24 mouse cellular contexts compared by ENCODE assay signal in the genomic region with DNA sequence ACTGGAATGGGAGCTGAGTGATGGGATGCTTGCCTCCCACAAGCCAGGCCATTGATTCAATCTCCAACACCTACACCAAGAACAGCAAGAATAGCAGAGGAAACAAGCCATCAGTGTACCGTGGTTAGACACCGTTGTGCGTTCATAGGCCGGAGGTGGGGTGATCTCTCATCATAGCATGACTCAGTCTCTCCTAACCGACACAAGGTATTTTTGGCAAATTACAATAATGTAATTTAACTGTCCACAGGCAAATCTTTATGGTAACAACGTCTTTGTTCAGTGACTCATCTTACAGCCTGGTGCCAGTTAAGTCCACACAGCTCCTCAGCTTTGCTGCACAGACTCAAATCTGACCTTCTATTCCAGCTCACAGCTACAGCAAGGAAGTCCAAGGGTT. TPM values are rescaled to one million over a fixed set of nuclear protein-coding genes. Genes with fewer than 3 reads are reported as not detected.
A peak's percentile ranks its signal among the peaks of the same experiment; 100 is the strongest.
DNase-seq lines count a peak whose midpoint lies in the region; ATAC-seq and TF ChIP-seq lines count a peak whose summit lies in the region.
"Had no signal": no experiment of that assay in that cellular context is flagged by ENCODE, and none has a peak within 500 bp of the region (broad histone marks: within the 10 kb centered on the region; RNA-seq: fewer than 3 reads in every experiment).

No protein-coding gene starts in this region.

- DNase-seq in 3134 (ENCODE audit: extremely low read depth, insufficient read length, low spot score), result peak; percentile 71
- DNase-seq in CD4-positive helper T cell, adult 2 months (ENCODE audit: low read depth, low spot score), result peak; percentile 62
- DNase-seq in Patski (ENCODE audit: low read depth, low spot score), result no peak
- DNase-seq in gastrocnemius, postnatal 25 days, result no peak
- DNase-seq in adrenal gland, adult 18-20 months (ENCODE audit: low spot score in 2 of 2), result no peak
- DNase-seq: adrenal gland, postnatal 25 days; cerebellum, adult 9-10 months; heart, adult 11 months; kidney, adult 2 months; kidney, postnatal 14 days; liver; lung, postnatal 36 days had no signal

- H3K9ac ChIP-seq in hindbrain, embryonic 16.5 days (ENCODE audit: low read depth, low read length), result no peak overlapping the region
- H3K9ac ChIP-seq: liver, embryonic 15.5 days; lung, embryonic 15.5 days; midbrain, embryonic 15.5 days had no signal

- WGBS in hindbrain, embryonic 16.5 days, result 95% methylated on average over 6 of the region's 6 CpGs

- no peak overlapping the region for H3K4me3 ChIP-seq in hindbrain, embryonic 16.5 days (ENCODE audit: low read length)
- H3K4me3 ChIP-seq: embryonic facial prominence, embryonic 10.5 days; hindbrain, embryonic 10.5 days; layer of hippocampus, adult 2 months; limb, embryonic 10.5 days; liver, embryonic 15.5 days; lung, embryonic 15.5 days; midbrain, embryonic 15.5 days had no signal

- in situ Hi-C loops in Patski (cut with MboI; ENCODE audit: low pct_unique_long_range_greater_than_20kb), result no loop called here

- peak; percentile 35 for ATAC-seq in Patski
- peak; percentile 69 for ATAC-seq in inflammation-experienced regulatory T-cells, adult 6 months
- ATAC-seq in hindbrain, embryonic 16.5 days, result no peak
- ATAC-seq: hindbrain, postnatal 0 days; midbrain, embryonic 15.5 days had no signal

- H3K27ac ChIP-seq in hindbrain, embryonic 16.5 days (ENCODE audit: low read depth, low read length), result no peak overlapping the region
- H3K27ac ChIP-seq: embryonic facial prominence, embryonic 10.5 days; hindbrain, embryonic 10.5 days; hindbrain, postnatal 0 days; layer of hippocampus, adult 2 months; limb, embryonic 10.5 days; liver, embryonic 15.5 days; lung, embryonic 15.5 days; midbrain, embryonic 15.5 days had no signal

- no peak for TF ChIP-seq CTCF in Patski (IDR thresholded peaks at IDR 0.05)

- no peaks in the 10 kb centered on the region for H3K4me1 ChIP-seq in hindbrain, embryonic 16.5 days (ENCODE audit: control insufficient read depth, insufficient read depth, low read depth, low read length)
- H3K4me1 ChIP-seq: liver, embryonic 15.5 days; midbrain, embryonic 15.5 days had no signal

- no peaks in the 10 kb centered on the region for H3K9me3 ChIP-seq in hindbrain, embryonic 16.5 days (ENCODE audit: control insufficient read depth, low read length)
- H3K9me3 ChIP-seq: embryonic facial prominence, embryonic 10.5 days; G1E; hindbrain, embryonic 10.5 days; limb, embryonic 10.5 days; liver, embryonic 15.5 days; lung, embryonic 15.5 days; midbrain, embryonic 15.5 days had no signal

- H3K4me2 ChIP-seq in hindbrain, embryonic 16.5 days (ENCODE audit: low read length), result no peak overlapping the region
- H3K4me2 ChIP-seq: heart, embryonic 11.5 days; liver, embryonic 15.5 days; lung, embryonic 15.5 days; midbrain, embryonic 15.5 days had no signal

- H3K27me3 ChIP-seq in Patski, result no peaks in the 10 kb centered on the region
- H3K27me3 ChIP-seq in hindbrain, embryonic 16.5 days (replicated peaks; ENCODE audit: control insufficient read depth, insufficient read depth, low read length), result no peaks in the 10 kb centered on the region
- H3K27me3 ChIP-seq: liver, embryonic 15.5 days; lung, embryonic 15.5 days; midbrain, embryonic 15.5 days had no signal

- no peaks in the 10 kb centered on the region for H3K36me3 ChIP-seq in hindbrain, embryonic 16.5 days (ENCODE audit: control insufficient read depth, insufficient read depth, low read length)
- H3K36me3 ChIP-seq: embryonic facial prominence, embryonic 10.5 days; G1E; hindbrain, embryonic 10.5 days; limb, embryonic 10.5 days; liver, embryonic 15.5 days; lung, embryonic 15.5 days; midbrain, embryonic 15.5 days had no signal

- POLR2A ChIA-PET in Patski (lab: Charles Lee), result interaction anchor here (1.0 kb wide), 1 partner anchor 11 kb away, joined by 3 read pairs; no protein-coding TSS in a partner anchor

- CTCF ChIA-PET in Patski (lab: Charles Lee), result interaction anchor here (1.2 kb wide), 1 partner anchor 23 kb away, joined by 3 read pairs; no protein-coding TSS in a partner anchor

RNA-seq across cellular contexts. Expression of a gene that starts 32.5 kb away (rescaled TPM):
- 65.2 TPM for polyA plus RNA-seq in Patski (2021)
- 10 to 100 TPM; 36.0 to 50.7 (median 38.6) TPM for polyA plus RNA-seq in inflammation-experienced regulatory T-cells, adult 6 months (2017; shearing (Covaris generic))
- total RNA-seq in gastrocnemius, postnatal 25 days (2021), result 10 to 100 TPM; 13.5 to 16.6 TPM
- 4.1 and 8.8 TPM in 2 replicates for polyA plus RNA-seq in hindbrain, embryonic 16.5 days (2015; fragmentation: Nextera tagmentation; extraction: Ambion mirVana)
- 10 to 100 TPM; 25.7 to 30.1 TPM for total RNA-seq in adrenal gland, adult 18-20 months (2021)
- polyA plus RNA-seq: G1E had no signal

Comparison
In these comparisons a context has a peak if more than half of its experiments do, and no peak if none do; other contexts are left out.
1. DNase-seq: peak in 3134 (single experiment) and CD4-positive helper T cell, adult 2 months (single experiment); none in Patski (single experiment), gastrocnemius, postnatal 25 days (single experiment) and adrenal gland, adult 18-20 months (0 of 2).